In the genomic region with DNA sequence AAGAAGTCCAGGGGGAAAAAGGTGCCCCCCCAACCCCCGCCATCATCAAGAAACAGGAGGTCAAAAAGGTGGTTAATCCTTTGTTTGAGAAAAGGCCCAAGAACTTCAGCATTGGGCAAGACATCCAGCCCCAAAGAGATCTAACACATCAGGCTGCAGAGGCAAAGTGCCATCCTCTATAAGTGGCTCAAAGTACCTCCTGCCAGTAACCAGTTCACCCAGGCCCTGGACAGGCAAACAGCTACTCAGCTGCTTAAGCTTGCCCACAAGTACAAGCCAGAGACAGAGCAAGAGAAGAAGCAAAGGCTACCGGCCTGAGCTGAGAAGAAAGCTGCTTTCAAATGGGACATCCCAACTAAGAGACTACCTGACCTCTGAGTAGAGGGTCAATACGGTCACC, we compare ENCODE assay signal across 20 mouse cellular contexts.
DNase-seq lines count a peak whose midpoint lies in the region; ATAC-seq and TF ChIP-seq lines count a peak whose summit lies in the region.
"Had no signal": no experiment of that assay in that cellular context is flagged by ENCODE, and none has a peak within 500 bp of the region (broad histone marks: within the 10 kb centered on the region; RNA-seq: fewer than 3 reads in every experiment).

No protein-coding gene starts in this region.

- H3K27ac ChIP-seq in heart, adult 2 months = peak overlapping the region; percentile 64
- peak overlapping the region; percentile 8; the same call in 1 of the 2 replicates for H3K27ac ChIP-seq in heart, embryonic 13.5 days (replicated peaks)
- H3K27ac ChIP-seq: forebrain, embryonic 10.5 days; forebrain, embryonic 13.5 days; heart, embryonic 15.5 days; hindbrain, embryonic 12.5 days; hindbrain, embryonic 15.5 days had no signal

- TF ChIP-seq POLR2A in heart, adult 2 months (IDR thresholded peaks at IDR 0.05; ENCODE audit: insufficient read depth, low read depth, low read length) = no peak; the same call in 1 of the 2 replicates

- no peaks in the 10 kb centered on the region for H3K79me2 ChIP-seq in heart, adult 2 months (replicated peaks; ENCODE audit: control insufficient read depth, insufficient read depth, low read length)

- ATAC-seq in heart, embryonic 13.5 days (ENCODE audit: extremely low read depth, insufficient number of reproducible peaks, low FRiP score, low TSS enrichment) = no peak
- ATAC-seq: activated CD4-positive, CD25-positive, alpha-beta regulatory T cell, adult 4 months; forebrain, embryonic 13.5 days; forebrain, embryonic 16.5 days; intestine, postnatal 0 days had no signal

- WGBS in heart, adult 2 months = 87% methylated on average over 3 of the region's 3 CpGs
- 72% methylated on average over 3 of the region's 3 CpGs for WGBS in heart, embryonic 13.5 days

- peaks cover 17% of the 10 kb centered on the region for H3K36me3 ChIP-seq in heart, adult 2 months (ENCODE audit: control insufficient read depth, insufficient read depth, low read length)
- H3K36me3 ChIP-seq in heart, embryonic 13.5 days = no peaks in the 10 kb centered on the region
- H3K36me3 ChIP-seq: forebrain, embryonic 10.5 days; heart, embryonic 15.5 days; hindbrain, embryonic 12.5 days; hindbrain, embryonic 15.5 days had no signal

- peak; percentile 63 for DNase-seq in gastrocnemius, adult 18-20 months (ENCODE audit: low spot score)
- no peak for DNase-seq in gastrocnemius, postnatal 10 days
- DNase-seq in heart, adult 2 months = no peak
- DNase-seq in heart, postnatal 36 days = no peak
- DNase-seq in heart, adult 9 months (ENCODE audit: low spot score in 2 of 2) = no peak
- DNase-seq: adrenal gland, postnatal 10 days; adrenal gland, postnatal 36 days; cerebellum, adult 18-20 months; cerebellum, adult 9-10 months; cerebellum, postnatal 14 days; kidney, adult 2 months had no signal

- H3K4me1 ChIP-seq in heart, adult 2 months (ENCODE audit: control insufficient read depth, insufficient read depth, low read length) = peaks cover 17% of the 10 kb centered on the region
- peaks cover 74% of the 10 kb centered on the region for H3K4me1 ChIP-seq in heart, embryonic 13.5 days
- H3K4me1 ChIP-seq: forebrain, embryonic 10.5 days; forebrain, embryonic 13.5 days; hindbrain, embryonic 12.5 days; hindbrain, embryonic 15.5 days had no signal

- TF ChIP-seq EP300 in heart, adult 2 months (IDR thresholded peaks at IDR 0.05; ENCODE audit: insufficient read depth, low read depth, low read length) = no peak

- no peak overlapping the region for H3K4me3 ChIP-seq in heart, adult 2 months
- H3K4me3 ChIP-seq in heart, embryonic 13.5 days = no peak overlapping the region
- H3K4me3 ChIP-seq: forebrain, embryonic 10.5 days; forebrain, embryonic 13.5 days; heart, embryonic 15.5 days; hindbrain, embryonic 12.5 days; hindbrain, embryonic 15.5 days had no signal

- no peak for TF ChIP-seq CTCF in heart, adult 2 months (IDR thresholded peaks at IDR 0.05)

- no peak overlapping the region for H3K9ac ChIP-seq in heart, adult 2 months (ENCODE audit: low read depth, low read length)
- no peak overlapping the region for H3K9ac ChIP-seq in heart, embryonic 13.5 days
- H3K9ac ChIP-seq: forebrain, embryonic 13.5 days; heart, embryonic 15.5 days; hindbrain, embryonic 12.5 days; hindbrain, embryonic 15.5 days had no signal

- intact Hi-C loops in heart, adult 2 months (cut with DNase I) = no loop called here
- intact Hi-C loops in heart, postnatal 36 days (cut with DNase I) = no loop called here

- H3K4me2 ChIP-seq in heart, embryonic 13.5 days = no peak overlapping the region
- H3K4me2 ChIP-seq: forebrain, embryonic 13.5 days; heart, embryonic 15.5 days; hindbrain, embryonic 12.5 days; hindbrain, embryonic 15.5 days had no signal

- no peaks in the 10 kb centered on the region for H3K27me3 ChIP-seq in heart, adult 2 months (ENCODE audit: control insufficient read depth, insufficient read depth, low read length)
- H3K27me3 ChIP-seq in heart, embryonic 13.5 days (replicated peaks) = no peaks in the 10 kb centered on the region
- H3K27me3 ChIP-seq: forebrain, embryonic 13.5 days; heart, embryonic 15.5 days; hindbrain, embryonic 12.5 days; hindbrain, embryonic 15.5 days had no signal

- H3K9me3 ChIP-seq in heart, embryonic 13.5 days = no peaks in the 10 kb centered on the region
- H3K9me3 ChIP-seq: forebrain, embryonic 10.5 days; forebrain, embryonic 13.5 days; heart, embryonic 15.5 days; hindbrain, embryonic 12.5 days; hindbrain, embryonic 15.5 days had no signal
